Mouse (Mus musculus) ES-E14 (cell line): ENCODE measurements around the gene Eif1b.
"Not testable (repeated sequence)": the region's sequence is repeated elsewhere in the genome, so short reads cannot be mapped to it uniquely, and the experiment has no call there.

Source experiments
- HCFC1 ChIP-seq: IDR thresholded peaks from 2 replicates; pipeline ENCODE4 v1.6.1; 2012; ENCODE audit warnings: low read length, inconsistent platforms, borderline replicate concordance; ENCODE audit not compliant: insufficient read depth
- MAFK ChIP-seq: IDR thresholded peaks from 2 replicates; pipeline ENCODE4 v1.6.1; 2014; ENCODE audit warnings: mild to moderate bottlenecking, low read depth, low read length, inconsistent platforms; ENCODE audit not compliant: insufficient read depth

DNA sequence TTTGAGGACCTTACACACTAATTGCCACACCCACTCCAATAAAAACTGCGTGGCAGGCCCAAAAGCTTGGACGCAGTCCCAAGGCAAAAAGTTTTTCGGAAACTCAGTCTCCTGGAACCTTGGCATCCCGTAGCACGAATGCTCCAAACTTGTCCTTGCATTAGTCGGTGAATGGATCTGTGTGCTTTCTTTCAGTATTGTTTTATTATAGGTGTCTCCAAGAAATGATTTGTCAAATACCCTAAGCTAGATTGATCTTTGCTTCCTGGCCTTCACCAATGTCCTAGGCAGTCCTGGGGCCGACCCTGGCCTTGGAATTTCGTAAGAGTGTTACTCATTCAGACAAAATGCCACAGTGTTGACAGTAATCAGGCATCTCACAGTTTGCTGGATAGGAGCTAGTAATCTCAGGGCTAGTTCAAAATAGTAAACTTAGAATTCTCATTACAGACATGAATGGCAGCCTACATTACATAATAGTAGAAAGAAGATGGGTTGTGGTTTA, 41.5 kb downstream of the Eif1b start:
- TF ChIP-seq MAFK, HCFC1: not testable (repeated sequence)
